Mouse (Mus musculus) olfactory bulb, adult 2 months (tissue): ENCODE measurements at regions not wholly inside any gene's neighbourhood (a gene's known extent, or its start where the extent isn't known, plus 50 kb on each side); places are given as distances from the start of the nearest gene placed in this dataset.

Experiments used
- H3K27ac ChIP-seq: fragments of 200-500 bp; 2 replicates; pipeline ENCODE4 v1.5.1; 2012; ENCODE audit warnings: low read depth, low read length; ENCODE audit not compliant: insufficient read depth
- H3K4me1 ChIP-seq: fragments of 200-500 bp; 2 replicates; pipeline ENCODE4 v1.6.1; 2012; ENCODE audit warnings: low read length; ENCODE audit not compliant: control insufficient read depth, insufficient read depth
- H3K4me3 ChIP-seq: fragments of 200-500 bp; 2 replicates; pipeline ENCODE4 v1.5.1; 2012; ENCODE audit warnings: mild to moderate bottlenecking, low read depth, low read length, moderate library complexity; ENCODE audit not compliant: insufficient read depth
- CTCF ChIP-seq: fragments of 200-500 bp; IDR thresholded peaks from 2 replicates; pipeline ENCODE4 v1.5.1; 2012; ENCODE audit warnings: low read depth, mild to moderate bottlenecking, low read length, moderate library complexity; ENCODE audit not compliant: insufficient read depth
- POLR2A ChIP-seq: fragments of 200-500 bp; IDR thresholded peaks from 2 replicates; pipeline ENCODE4 v1.6.1; 2012; ENCODE audit warnings: mild to moderate bottlenecking, low read depth, low read length, moderate library complexity; ENCODE audit not compliant: insufficient read depth
- WGBS: fragments of 180-500 bp; shearing (Covaris S2); methylation state at CpG from one replicate; pipeline ENCODE4 v1.1.7; 2018; 5-methylcytosine and 5-hydroxymethylcytosine counted together

DNA sequence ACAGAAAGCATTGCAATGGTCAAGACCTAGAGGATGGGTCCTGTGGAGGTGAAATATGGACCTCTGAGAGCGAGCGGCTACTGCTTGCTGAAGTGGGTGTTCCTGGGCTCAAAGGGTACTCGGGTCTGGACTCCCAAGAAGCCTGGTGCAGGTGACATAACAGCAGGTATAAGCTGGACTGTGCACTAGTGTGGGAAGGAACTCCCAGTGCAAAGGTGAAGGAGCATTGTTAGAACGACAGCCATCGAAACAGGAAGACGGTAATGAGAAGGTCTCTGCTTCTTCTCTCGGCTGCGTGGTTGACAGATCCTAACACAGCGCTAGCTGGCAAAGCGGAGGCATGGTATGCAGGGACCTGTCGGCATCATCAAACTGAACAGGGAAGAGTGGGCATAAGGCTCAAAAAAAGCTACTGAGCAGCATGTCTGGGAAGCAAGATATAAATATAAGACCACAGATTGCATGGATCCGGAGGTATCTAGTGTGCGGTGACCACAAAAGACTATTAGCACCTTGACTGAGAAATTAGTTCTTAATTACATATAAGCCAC, 287.0 kb upstream of the Klf3 start:
- Histone ChIP-seq H3K27ac (no peak overlapping the region), H3K4me1 (peaks cover 7% of the 10 kb centered on the region), H3K4me3 (no peak overlapping the region)
- TF ChIP-seq POLR2A (no peak), CTCF (no peak)
- WGBS: 91% methylated on average over 13 of the region's 13 CpGs

DNA sequence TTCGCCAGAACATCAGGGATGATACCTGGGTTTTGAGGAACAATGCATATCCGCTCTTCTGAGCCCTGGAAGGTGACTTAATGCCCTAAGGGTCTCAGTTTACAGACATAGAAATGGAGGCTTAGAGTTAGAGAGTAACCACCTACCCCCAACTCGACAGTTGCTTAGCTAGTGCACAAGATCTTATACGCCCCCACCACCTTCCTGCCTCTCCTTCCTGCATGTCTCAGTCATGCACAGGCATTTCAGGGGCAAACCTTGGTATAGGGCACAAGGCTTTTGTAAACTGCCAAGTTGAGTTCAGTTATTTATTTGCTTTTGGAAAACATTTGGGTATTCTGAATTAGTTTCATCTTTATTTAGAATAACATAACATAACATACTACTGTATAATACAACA, 285.9 kb upstream of the Klf3 start:
- H3K27ac ChIP-seq: no peak overlapping the region
- H3K4me3 ChIP-seq: no peak overlapping the region
- peaks cover 7% of the 10 kb centered on the region for H3K4me1 ChIP-seq
- TF ChIP-seq POLR2A (no peak), CTCF (no peak)
- WGBS: 94% methylated on average over 4 of the region's 4 CpGs

DNA sequence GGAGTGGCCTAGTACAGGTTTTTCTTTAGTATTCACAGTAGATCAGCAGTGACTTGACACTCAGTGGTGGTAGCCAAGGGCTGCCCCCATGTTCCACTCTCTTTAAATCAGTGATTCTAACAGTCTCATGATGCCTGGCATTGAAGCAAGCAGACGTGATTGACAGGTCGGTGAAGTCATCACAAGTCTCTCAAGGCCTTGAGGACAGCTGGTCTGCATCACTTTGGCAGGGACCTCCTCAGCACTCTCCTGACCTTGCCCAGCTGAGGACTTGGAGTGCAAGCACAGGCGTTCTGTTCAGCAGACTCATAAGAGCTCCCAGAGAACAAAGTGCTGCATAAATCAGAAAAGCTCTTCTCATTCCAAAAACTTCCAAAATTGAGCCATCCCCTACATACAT, 285.4 kb upstream of the Klf3 start:
- 69% methylated on average over 3 of the region's 3 CpGs for WGBS
- no peak for TF ChIP-seq CTCF
- no peak for TF ChIP-seq POLR2A
- Histone ChIP-seq H3K27ac (no peak overlapping the region), H3K4me1 (peaks cover 7% of the 10 kb centered on the region), H3K4me3 (no peak overlapping the region)

DNA sequence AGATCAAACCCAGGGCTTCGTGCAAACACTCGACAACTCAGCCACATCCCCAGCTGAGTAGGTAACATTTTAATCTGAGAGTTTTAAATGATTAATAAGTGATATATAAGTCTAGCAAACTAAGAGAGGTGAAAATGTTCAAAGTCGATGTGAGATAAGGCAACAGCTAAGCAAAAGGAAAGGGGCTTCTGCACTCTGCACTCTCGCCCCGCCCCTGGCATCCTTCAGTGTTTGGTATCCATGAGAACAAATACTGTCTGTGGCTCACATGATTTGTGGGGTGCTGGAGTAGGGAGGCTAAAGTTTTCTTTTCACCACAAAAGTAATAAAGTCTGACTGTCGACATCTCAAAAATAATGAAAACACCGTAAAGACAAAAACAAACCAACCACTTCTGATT, 284.2 kb upstream of the Klf3 start:
- Histone ChIP-seq H3K4me3 (no peak overlapping the region), H3K4me1 (no peaks in the 10 kb centered on the region), H3K27ac (no peak overlapping the region)
- 90% methylated on average over 7 of the region's 7 CpGs for WGBS
- no peak for TF ChIP-seq POLR2A
- no peak for TF ChIP-seq CTCF

DNA sequence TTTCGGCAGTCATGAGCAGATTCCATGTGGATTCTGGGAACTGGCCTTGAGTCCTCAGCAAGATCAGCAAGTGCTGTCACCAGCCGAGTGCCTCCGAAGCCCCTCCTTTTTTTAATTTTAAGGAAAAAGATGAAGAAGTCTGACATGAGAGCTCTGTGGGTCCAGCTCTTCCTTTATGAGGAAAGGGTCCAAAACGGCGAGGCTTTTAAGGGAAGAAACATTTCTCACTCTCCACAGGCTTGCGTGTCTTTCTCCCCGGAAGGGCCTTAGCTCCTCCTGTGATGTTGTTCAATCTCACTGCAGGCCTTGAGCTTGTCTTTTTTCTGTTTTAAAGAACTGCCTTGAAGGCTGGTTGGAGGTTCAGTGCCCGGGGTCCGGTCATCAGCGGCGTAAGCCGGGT, 283.5 kb upstream of the Klf3 start:
- Histone ChIP-seq H3K27ac (no peak overlapping the region), H3K4me1 (no peaks in the 10 kb centered on the region), H3K4me3 (no peak overlapping the region)
- WGBS: 91% methylated on average over 12 of the region's 12 CpGs
- no peak for TF ChIP-seq POLR2A
- TF ChIP-seq CTCF: no peak

DNA sequence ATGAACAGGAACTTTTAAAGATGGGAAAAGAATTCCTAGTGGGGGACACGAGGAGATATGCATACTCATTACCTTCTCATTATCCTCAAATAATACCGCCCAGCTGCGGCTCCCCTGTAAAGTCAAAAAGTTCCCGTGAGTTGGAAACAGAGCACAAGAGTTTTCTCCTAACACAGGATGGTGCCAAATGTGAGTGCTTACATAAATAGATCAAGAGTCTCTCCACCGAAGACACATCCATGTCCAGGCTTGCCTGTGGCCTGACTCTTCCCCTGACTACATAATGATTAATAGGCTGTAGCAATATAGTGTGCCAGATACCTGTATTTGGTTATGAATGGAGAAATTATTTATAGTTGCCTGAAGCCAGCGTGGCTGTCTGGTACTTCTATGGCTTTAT, 281.8 kb upstream of the Klf3 start:
- H3K4me1 ChIP-seq: no peaks in the 10 kb centered on the region
- TF ChIP-seq POLR2A (no peak), CTCF (no peak)
- H3K27ac ChIP-seq: no peak overlapping the region
- H3K4me3 ChIP-seq: no peak overlapping the region
- 88% methylated on average over 6 of the region's 6 CpGs for WGBS

DNA sequence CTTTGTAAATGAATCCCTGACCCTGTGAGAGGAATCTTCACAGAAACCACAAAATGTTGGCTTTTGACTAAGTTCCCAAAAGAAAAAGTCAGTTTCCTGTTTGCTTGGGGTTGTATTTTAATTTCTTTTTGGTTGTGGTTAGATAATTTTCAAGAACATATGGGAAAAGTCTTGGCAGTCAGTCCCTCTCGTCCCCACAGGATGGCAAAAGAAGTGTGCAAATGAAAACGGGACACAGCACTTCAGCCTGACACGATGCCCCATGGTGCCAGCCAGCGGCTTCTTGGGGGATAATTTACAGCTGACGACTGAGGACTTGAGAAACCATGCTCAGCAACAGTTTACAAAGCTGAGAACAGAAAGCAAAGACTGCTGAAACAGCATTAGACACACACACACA, 281.2 kb upstream of the Klf3 start:
- WGBS: 30% methylated on average over 5 of the region's 5 CpGs
- Histone ChIP-seq H3K27ac (no peak overlapping the region), H3K4me1 (no peaks in the 10 kb centered on the region), H3K4me3 (no peak overlapping the region)
- TF ChIP-seq CTCF (no peak), POLR2A (no peak)

DNA sequence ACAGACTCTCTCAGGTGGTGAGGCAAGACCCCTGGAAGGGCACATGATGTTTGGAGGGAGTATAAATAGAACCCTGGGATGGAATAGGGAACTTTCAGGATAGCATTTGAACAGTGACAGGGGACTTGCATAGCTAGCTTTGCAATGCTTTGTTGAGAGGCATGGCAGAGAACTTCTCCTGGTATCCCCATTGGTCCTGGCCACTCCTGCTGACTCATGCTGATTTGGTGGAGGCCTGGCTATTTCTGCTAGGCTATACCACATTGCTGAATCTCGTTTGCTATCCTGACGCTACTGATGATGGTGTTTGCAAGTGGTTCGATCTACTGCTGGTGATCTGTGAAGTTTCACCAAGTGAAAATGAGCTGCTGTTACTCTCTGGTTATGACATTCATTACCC, 276.7 kb upstream of the Klf3 start:
- TF ChIP-seq POLR2A: no peak
- no peak for TF ChIP-seq CTCF
- Histone ChIP-seq H3K27ac (no peak overlapping the region), H3K4me1 (no peaks in the 10 kb centered on the region), H3K4me3 (no peak overlapping the region)
- WGBS: 90% methylated on average over 3 of the region's 3 CpGs

DNA sequence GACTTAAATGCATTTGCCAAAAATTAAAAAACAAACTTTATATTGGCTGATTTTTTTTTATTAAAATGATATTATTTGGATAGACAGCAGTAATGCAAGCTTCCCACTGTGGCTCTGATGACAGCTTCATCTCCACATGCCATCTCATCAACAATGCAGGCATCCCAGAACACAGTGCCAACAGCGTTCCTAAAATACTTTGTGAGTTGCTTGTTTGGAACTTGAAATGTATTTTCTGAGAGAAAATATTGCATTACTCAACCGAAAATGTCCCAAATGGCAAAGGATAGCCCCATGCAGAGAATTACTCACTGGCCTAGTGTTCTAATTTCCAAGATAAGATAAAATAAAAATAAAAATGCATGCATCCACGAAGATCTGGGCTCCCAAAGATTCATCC, 275.2 kb upstream of the Klf3 start:
- Histone ChIP-seq H3K4me1 (no peaks in the 10 kb centered on the region), H3K27ac (no peak overlapping the region), H3K4me3 (no peak overlapping the region)
- TF ChIP-seq POLR2A (no peak), CTCF (no peak)
- 78% methylated on average over 3 of the region's 3 CpGs for WGBS

DNA sequence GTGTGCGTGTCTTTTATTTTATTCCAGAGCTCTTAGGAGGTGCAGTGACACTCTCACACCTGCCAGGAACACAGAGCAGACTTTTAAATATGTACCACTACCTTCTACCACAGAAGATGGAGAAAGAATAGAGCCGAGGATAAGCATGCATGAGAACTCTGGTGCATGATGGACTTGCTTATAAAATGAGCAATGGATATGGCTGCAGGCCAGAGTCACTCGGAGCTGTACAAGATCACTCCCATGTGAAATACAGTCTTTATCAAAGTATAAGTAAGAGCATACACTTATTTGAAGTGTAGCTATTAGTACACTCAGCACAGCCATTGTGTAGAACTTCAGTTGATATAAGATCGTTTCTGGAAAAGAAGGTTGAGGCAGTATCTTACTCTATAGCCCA, 268.8 kb upstream of the Klf3 start:
- Histone ChIP-seq H3K27ac (no peak overlapping the region), H3K4me3 (no peak overlapping the region), H3K4me1 (no peaks in the 10 kb centered on the region)
- TF ChIP-seq CTCF: no peak
- TF ChIP-seq POLR2A: no peak
- 88% methylated on average over 4 of the region's 4 CpGs for WGBS
